Mouse (Mus musculus) embryonic facial prominence, embryonic 11.5 days (tissue): ENCODE measurements around the gene Nckap5. TPM values are rescaled to one million over a fixed set of nuclear protein-coding genes. Genes with fewer than 3 reads are reported as not detected.

Experiments used
- ATAC-seq: fragments of 200-750 bp; cut with Nextera tagmentation; replicated peaks from 2 replicates; pipeline ENCODE4 v1.8.0; 2017; ENCODE audit warnings: low read depth; ENCODE audit not compliant: insufficient number of reproducible peaks, low FRiP score, low TSS enrichment
- DNase-seq: peaks from one replicate; pipeline ENCODE4 v3.0.0-alpha.2; 2015; ENCODE audit warnings: low spot score
- H3K27ac ChIP-seq: fragments of 300-500 bp; sonication (generic); replicated peaks from 2 replicates; pipeline ENCODE4 v1.5.1; 2014; ENCODE audit warnings: mild to moderate bottlenecking, low read depth, low read length, control low read depth
- H3K27me3 ChIP-seq: fragments of 300-500 bp; sonication (generic); 2 replicates; pipeline ENCODE4 v1.6.1; 2014; ENCODE audit warnings: mild to moderate bottlenecking, low read length, moderate library complexity, mixed read lengths; ENCODE audit not compliant: control insufficient read depth, insufficient read depth
- H3K36me3 ChIP-seq: fragments of 300-500 bp; sonication (generic); replicated peaks from 2 replicates; pipeline ENCODE4 v1.6.1; 2014; ENCODE audit warnings: low read depth, mild to moderate bottlenecking, low read length, moderate library complexity, mixed read lengths; ENCODE audit not compliant: control insufficient read depth, insufficient read depth
- H3K4me1 ChIP-seq: fragments of 300-500 bp; sonication (generic); 2 replicates; pipeline ENCODE4 v1.6.1; 2014; ENCODE audit warnings: low read length, mixed read lengths; ENCODE audit not compliant: control insufficient read depth, insufficient read depth
- H3K4me2 ChIP-seq: fragments of 300-500 bp; sonication (generic); 2 replicates; pipeline ENCODE4 v1.6.1; 2014; ENCODE audit warnings: low read depth, mild to moderate bottlenecking, control low read depth, low read length, moderate library complexity
- H3K4me3 ChIP-seq: fragments of 300-500 bp; sonication (generic); 2 replicates; pipeline ENCODE4 v1.5.1; 2014; ENCODE audit warnings: low read depth, low read length, control low read depth
- H3K9ac ChIP-seq: fragments of 300-500 bp; sonication (generic); replicated peaks from 2 replicates; pipeline ENCODE4 v1.6.1; 2014; ENCODE audit warnings: mild to moderate bottlenecking, control low read depth, low read length
- H3K9me3 ChIP-seq: fragments of 300-500 bp; sonication (generic); replicated peaks from 2 replicates; pipeline ENCODE4 v1.6.1; 2016; ENCODE audit warnings: mild to moderate bottlenecking, low read length, inconsistent platforms, mixed read lengths; ENCODE audit not compliant: control insufficient read depth
- WGBS: fragments of 180-500 bp; shearing (Covaris S2); extraction: QIAGEN DNeasy Blood & Tissue Kit; methylation state at CpG from one replicate; pipeline ENCODE4 v1.1.7; 2014; 5-methylcytosine and 5-hydroxymethylcytosine counted together
- polyA plus RNA-seq: library from polyadenylated mRNA; unstranded; fragments of >200 nt; fragmentation: Nextera tagmentation; extraction: Ambion mirVana; gene quantifications from 2 replicates; pipeline ENCODE4 v1.2.1, GENCODE M21; 2014

Gene Nckap5
- polyA plus RNA-seq, 1 experiment from 2014 or later, result 5.7 TPM

- DNase-seq (no peak), ATAC-seq (no peak)
- 83% methylated on average over 3 of the region's 3 CpGs for WGBS
- H3K36me3 ChIP-seq, result no peaks in the 10 kb centered on the region
- H3K9ac ChIP-seq, result no peak overlapping the region
- H3K27me3 ChIP-seq, result no peaks in the 10 kb centered on the region
- H3K9me3 ChIP-seq, result no peaks in the 10 kb centered on the region
- no peak overlapping the region for H3K4me2 ChIP-seq
- no peaks in the 10 kb centered on the region for H3K4me1 ChIP-seq
- no peak overlapping the region for H3K4me3 ChIP-seq
- no peak overlapping the region for H3K27ac ChIP-seq
Observed at GRCm38 (mm10) chr1:125974649-125975048, 856.0 kb downstream of the Nckap5 start.

- Histone ChIP-seq H3K4me2 (no peak overlapping the region), H3K4me1 (no peaks in the 10 kb centered on the region), H3K36me3 (no peaks in the 10 kb centered on the region), H3K27me3 (no peaks in the 10 kb centered on the region), H3K9ac (no peak overlapping the region), H3K4me3 (no peak overlapping the region), H3K9me3 (no peaks in the 10 kb centered on the region), H3K27ac (no peak overlapping the region)
- 57% methylated on average over 6 of the region's 6 CpGs for WGBS
- ATAC-seq, result no peak
- no peak for DNase-seq
Observed at GRCm38 (mm10) chr1:125971933-125972332, 858.7 kb downstream of the Nckap5 start.

GRCm38 (mm10) chr1:125967671-125968070 is 862.9 kb downstream of the Nckap5 start:
- Histone ChIP-seq H3K4me3 (no peak overlapping the region), H3K9ac (no peak overlapping the region), H3K36me3 (no peaks in the 10 kb centered on the region), H3K27ac (no peak overlapping the region), H3K9me3 (no peaks in the 10 kb centered on the region), H3K4me2 (no peak overlapping the region), H3K27me3 (no peaks in the 10 kb centered on the region), H3K4me1 (no peaks in the 10 kb centered on the region)
- ATAC-seq (no peak; the same call in 1 of the 2 replicates), DNase-seq (no peak)
- WGBS, result 69% methylated on average over 6 of the region's 6 CpGs

GRCm38 (mm10) chr1:125951026-125951425 is 879.6 kb downstream of the Nckap5 start:
- H3K36me3 ChIP-seq, result no peaks in the 10 kb centered on the region
- no peaks in the 10 kb centered on the region for H3K27me3 ChIP-seq
- ATAC-seq (no peak), DNase-seq (no peak)
- no peak overlapping the region for H3K27ac ChIP-seq
- no peak overlapping the region for H3K4me3 ChIP-seq
- H3K9me3 ChIP-seq, result no peaks in the 10 kb centered on the region
- no peaks in the 10 kb centered on the region for H3K4me1 ChIP-seq
- no peak overlapping the region for H3K9ac ChIP-seq
- WGBS, result 83% methylated on average over 3 of the region's 3 CpGs
- H3K4me2 ChIP-seq, result no peak overlapping the region

GRCm38 (mm10) chr1:125949076-125949475 is 881.5 kb downstream of the Nckap5 start:
- WGBS, result 76% methylated on average over 6 of the region's 6 CpGs
- no peak overlapping the region for H3K4me2 ChIP-seq
- DNase-seq, result no peak
- H3K27me3 ChIP-seq, result no peaks in the 10 kb centered on the region
- no peak for ATAC-seq
- no peaks in the 10 kb centered on the region for H3K9me3 ChIP-seq
- H3K4me1 ChIP-seq, result no peaks in the 10 kb centered on the region
- H3K36me3 ChIP-seq, result no peaks in the 10 kb centered on the region
- no peak overlapping the region for H3K27ac ChIP-seq
- no peak overlapping the region for H3K9ac ChIP-seq
- no peak overlapping the region for H3K4me3 ChIP-seq

- H3K4me1 ChIP-seq, result no peaks in the 10 kb centered on the region
- no peak overlapping the region for H3K27ac ChIP-seq
- no peaks in the 10 kb centered on the region for H3K36me3 ChIP-seq
- WGBS, result 79% methylated on average over 9 of the region's 9 CpGs
- H3K9me3 ChIP-seq, result no peaks in the 10 kb centered on the region
- no peak overlapping the region for H3K9ac ChIP-seq
- no peak overlapping the region for H3K4me3 ChIP-seq
- no peak overlapping the region for H3K4me2 ChIP-seq
- DNase-seq, result no peak
- ATAC-seq, result no peak
- H3K27me3 ChIP-seq, result no peaks in the 10 kb centered on the region
Observed at GRCm38 (mm10) chr1:125945136-125945535, 885.5 kb downstream of the Nckap5 start.

- no peak for DNase-seq
- 87% methylated on average over 1 of the region's 1 CpGs for WGBS
Observed at GRCm38 (mm10) chr1:125943305-125943704, 887.3 kb downstream of the Nckap5 start.

GRCm38 (mm10) chr1:125925486-125925885 is 905.1 kb downstream of the Nckap5 start:
- no peak overlapping the region for H3K27ac ChIP-seq
- no peak for ATAC-seq
- no peak for DNase-seq
- no peaks in the 10 kb centered on the region for H3K36me3 ChIP-seq
- H3K4me2 ChIP-seq, result no peak overlapping the region
- 98% methylated on average over 10 of the region's 10 CpGs for WGBS
- no peak overlapping the region for H3K4me3 ChIP-seq
- no peaks in the 10 kb centered on the region for H3K9me3 ChIP-seq
- no peak overlapping the region for H3K9ac ChIP-seq
- no peaks in the 10 kb centered on the region for H3K4me1 ChIP-seq
- no peaks in the 10 kb centered on the region for H3K27me3 ChIP-seq

More at GRCm38 (mm10) chr1:125943305-125943704, 887.3 kb downstream of the Nckap5 start:
- Histone ChIP-seq H3K9me3 (no peaks in the 10 kb centered on the region), H3K4me3 (no peak overlapping the region), H3K27ac (no peak overlapping the region), H3K9ac (no peak overlapping the region), H3K27me3 (no peaks in the 10 kb centered on the region), H3K4me1 (no peaks in the 10 kb centered on the region), H3K4me2 (no peak overlapping the region), H3K36me3 (no peaks in the 10 kb centered on the region)
- ATAC-seq, result no peak
